Mouse (Mus musculus) natural killer cell, adult 2 months (primary cell): ENCODE results near the gene Zfp423.

Experiments
- DNase-seq, 2 experiments: peaks; one replicate each; pipeline ENCODE4 v3.0.0; 2022; ENCODE audit warnings: low spot score in 2 of 2

The Zfp423 gene

GRCm38 (mm10) chr8:87952298-87952697 is 7.1 kb downstream of the Zfp423 start:
- DNase-seq: no peak

GRCm38 (mm10) chr8:87944225-87944934 is 15.0 kb downstream of the Zfp423 start:
- no peak for DNase-seq

- no peak for DNase-seq
Measured at GRCm38 (mm10) chr8:87943651-87944091, 15.7 kb downstream of the Zfp423 start.

GRCm38 (mm10) chr8:87940646-87941045 is 18.7 kb downstream of the Zfp423 start:
- DNase-seq: no peak

- DNase-seq: no peak
Measured at GRCm38 (mm10) chr8:87939308-87939936, 20.0 kb downstream of the Zfp423 start.

- DNase-seq: no peak
Measured at GRCm38 (mm10) chr8:87938351-87939232, 20.8 kb downstream of the Zfp423 start.

GRCm38 (mm10) chr8:87937211-87937610 is 22.2 kb downstream of the Zfp423 start:
- DNase-seq: no peak

- DNase-seq: no peak
Measured at GRCm38 (mm10) chr8:87935088-87935680, 24.2 kb downstream of the Zfp423 start.

GRCm38 (mm10) chr8:87934175-87934574 is 25.2 kb downstream of the Zfp423 start:
- no peak for DNase-seq

GRCm38 (mm10) chr8:87933752-87934151 is 25.6 kb downstream of the Zfp423 start:
- no peak for DNase-seq

GRCm38 (mm10) chr8:87928857-87929256 is 30.5 kb downstream of the Zfp423 start:
- no peak for DNase-seq

GRCm38 (mm10) chr8:87927034-87927830 is 32.2 kb downstream of the Zfp423 start:
- no peak for DNase-seq

GRCm38 (mm10) chr8:87926098-87926890 is 33.1 kb downstream of the Zfp423 start:
- DNase-seq: no peak

- no peak for DNase-seq
Measured at GRCm38 (mm10) chr8:87922936-87923335, 36.5 kb downstream of the Zfp423 start.

- DNase-seq: no peak
Measured at GRCm38 (mm10) chr8:87922446-87922845, 36.9 kb downstream of the Zfp423 start.

GRCm38 (mm10) chr8:87918004-87918403 is 41.4 kb downstream of the Zfp423 start:
- DNase-seq: no peak

GRCm38 (mm10) chr8:87915763-87916162 is 43.6 kb downstream of the Zfp423 start:
- DNase-seq: no peak

- no peak for DNase-seq
Measured at GRCm38 (mm10) chr8:87914247-87914967, 45.0 kb downstream of the Zfp423 start.

GRCm38 (mm10) chr8:87908940-87909339 is 50.5 kb downstream of the Zfp423 start:
- DNase-seq: no peak

GRCm38 (mm10) chr8:87905404-87905803 is 54.0 kb downstream of the Zfp423 start:
- DNase-seq: no peak
